Mouse (Mus musculus): ENCODE measurements at regions not wholly inside any gene's neighbourhood (a gene's known extent, or its start where the extent isn't known, plus 50 kb on each side); places are given as distances from the start of the nearest gene placed in this dataset.
"Not testable (repeated sequence)": the region's sequence is repeated elsewhere in the genome, so short reads cannot be mapped to it uniquely, and the experiment has no call there.

- H3K9ac ChIP-seq (ENCODE audit: low read depth, low read length) = no peak overlapping the region
- WGBS = 51% methylated on average over 3 of the region's 3 CpGs
These were observed 121.5 kb upstream of the Cdk6 start for GRCm38 (mm10) chr5:3219770-3220169.

DNA sequence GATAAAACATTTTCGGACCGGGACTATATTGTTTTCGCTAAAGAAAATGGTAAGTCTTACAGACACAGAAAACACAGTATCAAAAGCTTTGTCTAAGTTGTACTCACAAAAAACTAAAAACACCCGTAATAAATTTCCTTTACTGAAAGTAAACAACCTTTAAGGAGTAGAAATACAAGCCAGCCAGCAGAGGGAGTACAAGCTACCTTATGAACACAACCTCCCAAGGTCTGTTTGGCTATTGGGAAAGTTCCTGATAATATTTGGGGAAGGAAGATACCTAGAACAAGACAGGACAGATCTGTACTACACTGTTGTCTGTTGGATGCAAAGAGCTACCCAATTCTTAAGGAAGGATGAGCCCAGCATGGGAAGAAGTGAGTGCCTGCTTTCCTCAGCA is 117.5 kb upstream of the Cdk6 start:
- ATAC-seq (ENCODE audit: low read depth); H3K27me3 ChIP-seq (replicated peaks; ENCODE audit: control insufficient read depth, insufficient read depth, low read length); H3K4me2 ChIP-seq (ENCODE audit: low read depth, low read length); H3K9me3 ChIP-seq (ENCODE audit: control insufficient read depth, low read length); H3K36me3 ChIP-seq (ENCODE audit: control insufficient read depth, insufficient read depth, low read length); H3K27ac ChIP-seq (replicated peaks; ENCODE audit: low read depth, low read length); H3K9ac ChIP-seq (ENCODE audit: low read depth, low read length); H3K4me3 ChIP-seq (ENCODE audit: low read depth, low read length); H3K4me1 ChIP-seq (ENCODE audit: control insufficient read depth, insufficient read depth, low read length): not testable (repeated sequence)
- DNase-seq (ENCODE audit: low spot score) = peak; percentile 56
- 80% methylated on average over 4 of the region's 4 CpGs for WGBS

More at GRCm38 (mm10) chr5:3219770-3220169, 121.5 kb upstream of the Cdk6 start:
- Histone ChIP-seq H3K27ac (replicated peaks; ENCODE audit: low read depth, low read length) (no peak overlapping the region), H3K27me3 (replicated peaks; ENCODE audit: control insufficient read depth, insufficient read depth, low read length) (no peaks in the 10 kb centered on the region), H3K4me1 (ENCODE audit: control insufficient read depth, insufficient read depth, low read length) (no peaks in the 10 kb centered on the region), H3K9me3 (ENCODE audit: control insufficient read depth, low read length) (no peaks in the 10 kb centered on the region), H3K4me3 (ENCODE audit: low read depth, low read length) (no peak overlapping the region), H3K36me3 (ENCODE audit: control insufficient read depth, insufficient read depth, low read length) (no peaks in the 10 kb centered on the region), H3K4me2 (ENCODE audit: low read depth, low read length) (no peak overlapping the region)
- DNase-seq (ENCODE audit: low spot score) (no peak), ATAC-seq (ENCODE audit: low read depth) (no peak)

- H3K36me3 ChIP-seq (ENCODE audit: control insufficient read depth, insufficient read depth, low read length); H3K4me1 ChIP-seq (ENCODE audit: control insufficient read depth, insufficient read depth, low read length); H3K27ac ChIP-seq (replicated peaks; ENCODE audit: low read depth, low read length); ATAC-seq (ENCODE audit: low read depth); DNase-seq (ENCODE audit: low spot score); H3K4me3 ChIP-seq (ENCODE audit: low read depth, low read length); H3K4me2 ChIP-seq (ENCODE audit: low read depth, low read length); H3K27me3 ChIP-seq (replicated peaks; ENCODE audit: control insufficient read depth, insufficient read depth, low read length); H3K9ac ChIP-seq (ENCODE audit: low read depth, low read length); H3K9me3 ChIP-seq (ENCODE audit: control insufficient read depth, low read length): not testable (repeated sequence)
- 81% methylated on average over 14 of the region's 14 CpGs for WGBS
These were observed 116.8 kb upstream of the Cdk6 start for GRCm38 (mm10) chr5:3224392-3225054.

GRCm38 (mm10) chr5:3225358-3225757 is 115.9 kb upstream of the Cdk6 start:
- not testable (repeated sequence) for H3K36me3 ChIP-seq (ENCODE audit: control insufficient read depth, insufficient read depth, low read length); H3K27ac ChIP-seq (replicated peaks; ENCODE audit: low read depth, low read length); H3K9ac ChIP-seq (ENCODE audit: low read depth, low read length); H3K9me3 ChIP-seq (ENCODE audit: control insufficient read depth, low read length); H3K27me3 ChIP-seq (replicated peaks; ENCODE audit: control insufficient read depth, insufficient read depth, low read length); ATAC-seq (ENCODE audit: low read depth); H3K4me1 ChIP-seq (ENCODE audit: control insufficient read depth, insufficient read depth, low read length); H3K4me2 ChIP-seq (ENCODE audit: low read depth, low read length); DNase-seq (ENCODE audit: low spot score); H3K4me3 ChIP-seq (ENCODE audit: low read depth, low read length)
- WGBS = 79% methylated on average over 8 of the region's 8 CpGs

- H3K27ac ChIP-seq (replicated peaks; ENCODE audit: low read depth, low read length); H3K9me3 ChIP-seq (ENCODE audit: control insufficient read depth, low read length); H3K4me1 ChIP-seq (ENCODE audit: control insufficient read depth, insufficient read depth, low read length); H3K9ac ChIP-seq (ENCODE audit: low read depth, low read length); H3K36me3 ChIP-seq (ENCODE audit: control insufficient read depth, insufficient read depth, low read length); H3K27me3 ChIP-seq (replicated peaks; ENCODE audit: control insufficient read depth, insufficient read depth, low read length); ATAC-seq (ENCODE audit: low read depth); H3K4me2 ChIP-seq (ENCODE audit: low read depth, low read length); H3K4me3 ChIP-seq (ENCODE audit: low read depth, low read length): not testable (repeated sequence)
- peak; percentile 10 for DNase-seq (ENCODE audit: low spot score)
- 75% methylated on average over 2 of the region's 2 CpGs for WGBS
These were observed 97.2 kb upstream of the Cdk6 start for GRCm38 (mm10) chr5:3244067-3244466.

DNA sequence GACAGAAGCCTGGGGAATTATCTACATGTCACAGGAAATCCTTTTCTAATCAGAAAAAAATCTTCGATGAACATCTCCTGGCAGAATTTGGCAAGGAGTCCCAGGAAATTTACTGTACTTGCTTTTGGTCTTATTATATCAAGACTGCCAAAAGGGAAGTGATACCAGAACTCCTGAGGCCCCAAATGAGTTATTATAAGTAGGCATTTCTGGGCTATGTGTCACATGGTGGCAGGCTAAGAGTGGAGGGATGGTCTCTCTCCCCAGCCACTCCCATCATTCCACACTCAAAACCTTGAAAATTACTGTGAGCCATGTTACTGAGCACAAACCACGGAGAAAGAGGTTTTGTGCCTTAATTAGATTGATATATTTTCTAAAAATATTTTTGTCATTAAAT is 94.0 kb upstream of the Cdk6 start:
- WGBS = 52% methylated on average over 2 of the region's 2 CpGs
- H3K27me3 ChIP-seq (replicated peaks; ENCODE audit: control insufficient read depth, insufficient read depth, low read length) = no peaks in the 10 kb centered on the region
- H3K9me3 ChIP-seq (ENCODE audit: control insufficient read depth, low read length) = 0 out of 2 replicates have a peak, but pooled peaks cover 4% of the 10 kb centered on the region
- H3K9ac ChIP-seq (ENCODE audit: low read depth, low read length) = no peak overlapping the region
- H3K27ac ChIP-seq (replicated peaks; ENCODE audit: low read depth, low read length) = no peak overlapping the region
- DNase-seq (ENCODE audit: low spot score) (peak; percentile 15), ATAC-seq (ENCODE audit: low read depth) (no peak)
- H3K4me2 ChIP-seq (ENCODE audit: low read depth, low read length) = no peak overlapping the region
- H3K36me3 ChIP-seq (ENCODE audit: control insufficient read depth, insufficient read depth, low read length) = no peaks in the 10 kb centered on the region
- no peaks in the 10 kb centered on the region for H3K4me1 ChIP-seq (ENCODE audit: control insufficient read depth, insufficient read depth, low read length)
- no peak overlapping the region for H3K4me3 ChIP-seq (ENCODE audit: low read depth, low read length)

GRCm38 (mm10) chr5:3250273-3250672 is 91.0 kb upstream of the Cdk6 start:
- no peaks in the 10 kb centered on the region for H3K27me3 ChIP-seq (replicated peaks; ENCODE audit: control insufficient read depth, insufficient read depth, low read length)
- no peak overlapping the region for H3K4me2 ChIP-seq (ENCODE audit: low read depth, low read length)
- no peaks in the 10 kb centered on the region for H3K36me3 ChIP-seq (ENCODE audit: control insufficient read depth, insufficient read depth, low read length)
- no peak for ATAC-seq (ENCODE audit: low read depth)
- no peak overlapping the region for H3K27ac ChIP-seq (replicated peaks; ENCODE audit: low read depth, low read length)
- H3K9me3 ChIP-seq (ENCODE audit: control insufficient read depth, low read length) = 0 out of 2 replicates have a peak, but pooled peaks cover 4% of the 10 kb centered on the region
- 66% methylated on average over 2 of the region's 2 CpGs for WGBS
- no peaks in the 10 kb centered on the region for H3K4me1 ChIP-seq (ENCODE audit: control insufficient read depth, insufficient read depth, low read length)
- H3K4me3 ChIP-seq (ENCODE audit: low read depth, low read length) = no peak overlapping the region
- no peak overlapping the region for H3K9ac ChIP-seq (ENCODE audit: low read depth, low read length)
- DNase-seq (ENCODE audit: low spot score) = no peak

GRCm38 (mm10) chr5:3260289-3260688 is 81.0 kb upstream of the Cdk6 start:
- Histone ChIP-seq H3K4me3 (ENCODE audit: low read depth, low read length) (no peak overlapping the region), H3K4me2 (ENCODE audit: low read depth, low read length) (no peak overlapping the region), H3K36me3 (ENCODE audit: control insufficient read depth, insufficient read depth, low read length) (no peaks in the 10 kb centered on the region), H3K4me1 (ENCODE audit: control insufficient read depth, insufficient read depth, low read length) (no peaks in the 10 kb centered on the region), H3K9me3 (ENCODE audit: control insufficient read depth, low read length) (no peaks in the 10 kb centered on the region; the same call in 1 of the 2 replicates), H3K9ac (ENCODE audit: low read depth, low read length) (no peak overlapping the region), H3K27me3 (replicated peaks; ENCODE audit: control insufficient read depth, insufficient read depth, low read length) (no peaks in the 10 kb centered on the region), H3K27ac (replicated peaks; ENCODE audit: low read depth, low read length) (no peak overlapping the region)
- DNase-seq (ENCODE audit: low spot score) (no peak), ATAC-seq (ENCODE audit: low read depth) (no peak)
- 61% methylated on average over 1 of the region's 1 CpGs for WGBS

DNA sequence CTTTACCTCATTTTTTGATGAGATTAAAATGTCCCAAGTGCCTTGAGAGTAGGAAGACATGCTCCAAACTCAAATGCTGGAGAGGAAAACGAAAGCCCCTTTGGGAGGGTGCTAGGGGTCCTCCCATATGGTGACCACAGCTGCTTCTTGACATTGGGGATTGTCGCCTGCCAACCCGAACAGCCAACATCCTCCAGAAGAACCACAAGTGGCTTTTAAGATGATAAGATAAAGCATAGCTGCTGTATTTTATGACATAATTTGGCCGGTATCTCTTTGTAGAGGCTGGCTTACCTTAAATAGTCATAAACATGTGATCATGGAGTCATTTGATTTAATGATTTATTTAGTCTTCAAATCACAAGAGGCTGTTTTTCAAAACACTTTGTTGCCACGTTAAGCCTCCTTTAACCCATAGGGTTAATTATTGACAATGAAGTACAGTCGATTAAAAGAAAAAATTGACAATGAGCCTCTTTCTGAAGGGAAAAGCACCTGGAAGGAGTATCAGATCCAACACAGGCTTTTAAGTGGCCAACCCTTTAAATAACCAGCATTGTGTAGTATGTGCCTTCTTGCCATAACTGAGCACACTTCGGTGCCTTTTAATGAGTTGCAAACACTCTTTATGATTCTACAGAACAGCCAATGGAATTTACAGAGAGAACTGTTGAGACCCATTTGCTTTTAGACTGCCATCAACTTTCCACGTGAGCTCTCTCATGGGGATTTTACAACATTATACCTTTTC is 76.1 kb upstream of the Cdk6 start:
- not testable (repeated sequence) for H3K4me1 ChIP-seq (ENCODE audit: control insufficient read depth, insufficient read depth, low read length); H3K9ac ChIP-seq (ENCODE audit: low read depth, low read length); H3K36me3 ChIP-seq (ENCODE audit: control insufficient read depth, insufficient read depth, low read length); H3K4me2 ChIP-seq (ENCODE audit: low read depth, low read length); H3K9me3 ChIP-seq (ENCODE audit: control insufficient read depth, low read length); H3K4me3 ChIP-seq (ENCODE audit: low read depth, low read length); H3K27me3 ChIP-seq (replicated peaks; ENCODE audit: control insufficient read depth, insufficient read depth, low read length); ATAC-seq (ENCODE audit: low read depth); DNase-seq (ENCODE audit: low spot score); H3K27ac ChIP-seq (replicated peaks; ENCODE audit: low read depth, low read length)
- WGBS = 80% methylated on average over 8 of the region's 8 CpGs

All from embryonic facial prominence, embryonic 14.5 days (tissue).